Mouse (Mus musculus) liver, embryonic 14.5 days (tissue): ENCODE data around the gene Srrm4.

Experiments
- CTCF ChIP-seq: IDR thresholded peaks from 2 replicates; pipeline ENCODE4 v1.5.1; 2016; ENCODE audit warnings: antibody characterized with exemption, low read depth, control low read depth
- EP300 ChIP-seq: IDR thresholded peaks from 2 replicates; pipeline ENCODE4 v1.6.1; 2016; ENCODE audit warnings: antibody characterized with exemption, low read depth

GRCm38 (mm10) chr5:116588836-116589235, 2.8 kb downstream of the Srrm4 start:
- no peak for TF ChIP-seq CTCF
- no peak for TF ChIP-seq EP300
